Mouse (Mus musculus) cerebellum, adult 9-10 months (tissue): ENCODE results near the gene Atp5j2.

Experiments used
- DNase-seq: peaks from one replicate; pipeline ENCODE4 v3.0.0; 2022

Gene Atp5j2

GRCm38 (mm10) chr5:145200387-145200786 is 8.5 kb upstream of the Atp5j2 start:
- DNase-seq, result no peak

GRCm38 (mm10) chr5:145190875-145191798 is 725 bp downstream of the Atp5j2 start:
- peak; percentile 92 for DNase-seq

GRCm38 (mm10) chr5:145190373-145190772 is 1.5 kb downstream of the Atp5j2 start:
- DNase-seq, result no peak

- DNase-seq, result no peak
Observed at GRCm38 (mm10) chr5:145189416-145189815, 2.4 kb downstream of the Atp5j2 start.

- DNase-seq, result no peak
Observed at GRCm38 (mm10) chr5:145185244-145185643, 6.6 kb downstream of the Atp5j2 start.

GRCm38 (mm10) chr5:145178461-145178980 is 13.3 kb downstream of the Atp5j2 start:
- no peak for DNase-seq

- DNase-seq, result no peak
Observed at GRCm38 (mm10) chr5:145167306-145167661, 24.6 kb downstream of the Atp5j2 start.

- peak; percentile 99 for DNase-seq
Observed at GRCm38 (mm10) chr5:145166536-145167305, 25.1 kb downstream of the Atp5j2 start, which contains the start of the genes Ptcd1 and Cpsf4. Gene Ptcd1 (minus strand): TSS chr5:145167108. Gene Cpsf4 (plus strand): TSS chr5:145167213.

- no peak for DNase-seq
Observed at GRCm38 (mm10) chr5:145165184-145165583, 26.7 kb downstream of the Atp5j2 start.

GRCm38 (mm10) chr5:145164710-145165109 is 27.2 kb downstream of the Atp5j2 start:
- DNase-seq, result no peak

GRCm38 (mm10) chr5:145161361-145161760 is 30.5 kb downstream of the Atp5j2 start:
- no peak for DNase-seq

- DNase-seq, result no peak
Observed at GRCm38 (mm10) chr5:145152690-145153089, 39.2 kb downstream of the Atp5j2 start.

GRCm38 (mm10) chr5:145149294-145149693 is 42.6 kb downstream of the Atp5j2 start:
- DNase-seq, result no peak

- no peak for DNase-seq
Observed at GRCm38 (mm10) chr5:145147748-145148147, 44.1 kb downstream of the Atp5j2 start.

GRCm38 (mm10) chr5:145140611-145141010 is 51.3 kb downstream of the Atp5j2 start:
- DNase-seq, result peak; percentile 39

GRCm38 (mm10) chr5:145139571-145140519 is 52.0 kb downstream of the Atp5j2 start, which contains the start of the genes Pdap1 and Bud31:
Gene Pdap1 (minus strand): TSS chr5:145140238.
Gene Bud31 (plus strand): TSS chr5:145140362.
- DNase-seq, result peak; percentile 96

- peak; percentile 50 for DNase-seq
Observed at GRCm38 (mm10) chr5:145138836-145139235, 53.0 kb downstream of the Atp5j2 start.
